Mouse (Mus musculus) neural tube, embryonic 15.5 days (tissue): ENCODE measurements around the gene Raver1. TPM values are rescaled to one million over a fixed set of nuclear protein-coding genes. Genes with fewer than 3 reads are reported as not detected.

Experiments used
- ATAC-seq: fragments of 200-750 bp; cut with Nextera tagmentation; 2 replicates; pipeline ENCODE4 v1.8.0; 2017; ENCODE audit warnings: mild to moderate bottlenecking, moderate TSS enrichment, moderate library complexity; ENCODE audit not compliant: low FRiP score
- H3K27ac ChIP-seq: fragments of 300-500 bp; sonication (generic); replicated peaks from 2 replicates; pipeline ENCODE4 v1.5.1; 2015; ENCODE audit warnings: mild to moderate bottlenecking, inconsistent platforms
- H3K27me3 ChIP-seq: fragments of 300-500 bp; sonication (generic); replicated peaks from 2 replicates; pipeline ENCODE4 v1.6.1; 2015; ENCODE audit warnings: inconsistent platforms
- H3K36me3 ChIP-seq: fragments of 300-500 bp; sonication (generic); 2 replicates; pipeline ENCODE4 v1.6.1; 2015; ENCODE audit warnings: inconsistent platforms
- H3K4me1 ChIP-seq: fragments of 300-500 bp; sonication (generic); 2 replicates; pipeline ENCODE4 v1.6.1; 2015; ENCODE audit warnings: inconsistent platforms
- H3K4me2 ChIP-seq: fragments of 300-500 bp; sonication (generic); 2 replicates; pipeline ENCODE4 v1.6.1; 2015; ENCODE audit warnings: inconsistent platforms, mild to moderate bottlenecking, moderate library complexity
- H3K4me3 ChIP-seq: fragments of 300-500 bp; sonication (generic); replicated peaks from 2 replicates; pipeline ENCODE4 v1.5.1; 2015; ENCODE audit warnings: mild to moderate bottlenecking, inconsistent platforms
- H3K9ac ChIP-seq: fragments of 300-500 bp; sonication (generic); replicated peaks from 2 replicates; pipeline ENCODE4 v1.6.1; 2015; ENCODE audit warnings: mild to moderate bottlenecking, inconsistent platforms
- H3K9me3 ChIP-seq: fragments of 300-500 bp; sonication (generic); replicated peaks from 2 replicates; pipeline ENCODE4 v1.6.1; 2016; ENCODE audit warnings: inconsistent platforms
- WGBS: fragments of 180-500 bp; shearing (Covaris S2); methylation state at CpG from one replicate; pipeline ENCODE4 v1.1.7; 2015; ENCODE audit warnings: mixed read lengths; 5-methylcytosine and 5-hydroxymethylcytosine counted together
- polyA plus RNA-seq: library from polyadenylated mRNA; unstranded; fragments of >200 nt; fragmentation: Nextera tagmentation; extraction: Ambion mirVana; gene quantifications from 2 replicates; pipeline ENCODE4 v1.2.1, GENCODE M21; 2015

Raver1 gene
- polyA plus RNA-seq, 1 experiment from 2014 or later: 25.6 TPM

- peaks cover 7% of the 10 kb centered on the region for H3K4me1 ChIP-seq
- WGBS: 89% methylated on average over 2 of the region's 2 CpGs
- H3K9me3 ChIP-seq: no peaks in the 10 kb centered on the region
- no peak overlapping the region for H3K27ac ChIP-seq
- ATAC-seq: no peak
- H3K4me2 ChIP-seq: no peak overlapping the region
- H3K4me3 ChIP-seq: no peak overlapping the region
- peaks cover 61% of the 10 kb centered on the region for H3K36me3 ChIP-seq
- no peak overlapping the region for H3K9ac ChIP-seq
- H3K27me3 ChIP-seq: no peaks in the 10 kb centered on the region
Observed at GRCm38 (mm10) chr9:21126259-21126627, 34.4 kb upstream of the Raver1 start.

GRCm38 (mm10) chr9:21125502-21126258 lies 33.9 kb upstream of the Raver1 start:
- Histone ChIP-seq H3K4me1 (peaks cover 7% of the 10 kb centered on the region), H3K9me3 (no peaks in the 10 kb centered on the region), H3K4me2 (no peak overlapping the region), H3K27me3 (no peaks in the 10 kb centered on the region), H3K4me3 (no peak overlapping the region), H3K36me3 (peaks cover 67% of the 10 kb centered on the region), H3K27ac (no peak overlapping the region), H3K9ac (no peak overlapping the region)
- WGBS: 89% methylated on average over 9 of the region's 9 CpGs
- no peak for ATAC-seq

- ATAC-seq: no peak
- no peaks in the 10 kb centered on the region for H3K4me1 ChIP-seq
- H3K36me3 ChIP-seq: peaks cover 75% of the 10 kb centered on the region
- 87% methylated on average over 5 of the region's 5 CpGs for WGBS
- no peak overlapping the region for H3K27ac ChIP-seq
- no peak overlapping the region for H3K9ac ChIP-seq
- no peak overlapping the region for H3K4me2 ChIP-seq
- no peaks in the 10 kb centered on the region for H3K27me3 ChIP-seq
- no peaks in the 10 kb centered on the region for H3K9me3 ChIP-seq
- H3K4me3 ChIP-seq: no peak overlapping the region
Observed at GRCm38 (mm10) chr9:21124837-21125236, 33.0 kb upstream of the Raver1 start.

GRCm38 (mm10) chr9:21121483-21121882 lies 29.7 kb upstream of the Raver1 start:
- peaks cover 67% of the 10 kb centered on the region for H3K36me3 ChIP-seq
- H3K4me3 ChIP-seq: no peak overlapping the region
- H3K27ac ChIP-seq: no peak overlapping the region
- no peak for ATAC-seq
- no peak overlapping the region for H3K9ac ChIP-seq
- H3K4me2 ChIP-seq: no peak overlapping the region
- no peaks in the 10 kb centered on the region for H3K9me3 ChIP-seq
- H3K27me3 ChIP-seq: no peaks in the 10 kb centered on the region
- 94% methylated on average over 16 of the region's 16 CpGs for WGBS
- H3K4me1 ChIP-seq: no peaks in the 10 kb centered on the region

GRCm38 (mm10) chr9:21117073-21117472 lies 25.3 kb upstream of the Raver1 start:
- no peaks in the 10 kb centered on the region for H3K27me3 ChIP-seq
- no peaks in the 10 kb centered on the region for H3K4me1 ChIP-seq
- H3K27ac ChIP-seq: no peak overlapping the region
- no peak overlapping the region for H3K9ac ChIP-seq
- no peaks in the 10 kb centered on the region for H3K9me3 ChIP-seq
- no peak overlapping the region for H3K4me3 ChIP-seq
- WGBS: 74% methylated on average over 6 of the region's 6 CpGs
- no peak for ATAC-seq
- no peak overlapping the region for H3K4me2 ChIP-seq
- H3K36me3 ChIP-seq: peaks cover 27% of the 10 kb centered on the region

GRCm38 (mm10) chr9:21115105-21115504 lies 23.3 kb upstream of the Raver1 start:
- H3K4me3 ChIP-seq: no peak overlapping the region
- H3K9ac ChIP-seq: no peak overlapping the region
- no peaks in the 10 kb centered on the region for H3K9me3 ChIP-seq
- H3K27ac ChIP-seq: no peak overlapping the region
- WGBS: 90% methylated on average over 8 of the region's 8 CpGs
- ATAC-seq: no peak
- no peaks in the 10 kb centered on the region for H3K27me3 ChIP-seq
- no peak overlapping the region for H3K4me2 ChIP-seq
- no peaks in the 10 kb centered on the region for H3K4me1 ChIP-seq
- peaks cover 10% of the 10 kb centered on the region for H3K36me3 ChIP-seq

- H3K36me3 ChIP-seq: peaks cover 8% of the 10 kb centered on the region
- H3K9me3 ChIP-seq: no peaks in the 10 kb centered on the region
- no peaks in the 10 kb centered on the region for H3K4me1 ChIP-seq
- no peak overlapping the region for H3K4me2 ChIP-seq
- H3K4me3 ChIP-seq: no peak overlapping the region
- no peak for ATAC-seq
- no peaks in the 10 kb centered on the region for H3K27me3 ChIP-seq
- H3K27ac ChIP-seq: no peak overlapping the region
- no peak overlapping the region for H3K9ac ChIP-seq
- WGBS: 88% methylated on average over 7 of the region's 7 CpGs
Observed at GRCm38 (mm10) chr9:21114190-21114589, 22.4 kb upstream of the Raver1 start.

GRCm38 (mm10) chr9:21113751-21114150 lies 21.9 kb upstream of the Raver1 start:
- no peak overlapping the region for H3K4me3 ChIP-seq
- WGBS: 89% methylated on average over 6 of the region's 6 CpGs
- ATAC-seq: no peak
- peaks cover 11% of the 10 kb centered on the region for H3K36me3 ChIP-seq
- no peak overlapping the region for H3K27ac ChIP-seq
- H3K9ac ChIP-seq: no peak overlapping the region
- no peak overlapping the region for H3K4me2 ChIP-seq
- no peaks in the 10 kb centered on the region for H3K27me3 ChIP-seq
- H3K4me1 ChIP-seq: no peaks in the 10 kb centered on the region
- no peaks in the 10 kb centered on the region for H3K9me3 ChIP-seq

GRCm38 (mm10) chr9:21107607-21108237 lies 15.9 kb upstream of the Raver1 start:
- no peak overlapping the region for H3K4me2 ChIP-seq
- 53% methylated on average over 23 of the region's 23 CpGs for WGBS
- ATAC-seq: no peak

GRCm38 (mm10) chr9:21105760-21106564 lies 14.2 kb upstream of the Raver1 start:
- WGBS: 81% methylated on average over 5 of the region's 5 CpGs
- H3K36me3 ChIP-seq: peaks cover 12% of the 10 kb centered on the region

More at GRCm38 (mm10) chr9:21107607-21108237, 15.9 kb upstream of the Raver1 start:
- no peaks in the 10 kb centered on the region for H3K4me1 ChIP-seq
- no peak overlapping the region for H3K27ac ChIP-seq
- H3K9me3 ChIP-seq: no peaks in the 10 kb centered on the region
- peaks cover 14% of the 10 kb centered on the region for H3K36me3 ChIP-seq
- H3K4me3 ChIP-seq: no peak overlapping the region
- H3K27me3 ChIP-seq: no peaks in the 10 kb centered on the region
- no peak overlapping the region for H3K9ac ChIP-seq

GRCm38 (mm10) chr9:21104814-21105213 lies 13.0 kb upstream of the Raver1 start:
- Histone ChIP-seq H3K4me2 (no peak overlapping the region), H3K9ac (no peak overlapping the region), H3K27ac (no peak overlapping the region), H3K4me3 (no peak overlapping the region), H3K4me1 (no peaks in the 10 kb centered on the region; the same call in 1 of the 2 replicates), H3K9me3 (no peaks in the 10 kb centered on the region), H3K36me3 (peaks cover 12% of the 10 kb centered on the region), H3K27me3 (no peaks in the 10 kb centered on the region)
- ATAC-seq: no peak
- 88% methylated on average over 6 of the region's 6 CpGs for WGBS

More at GRCm38 (mm10) chr9:21105760-21106564, 14.2 kb upstream of the Raver1 start:
- Histone ChIP-seq H3K9ac (no peak overlapping the region), H3K4me2 (no peak overlapping the region), H3K27ac (no peak overlapping the region), H3K27me3 (no peaks in the 10 kb centered on the region), H3K4me1 (no peaks in the 10 kb centered on the region), H3K4me3 (no peak overlapping the region), H3K9me3 (no peaks in the 10 kb centered on the region)
- no peak for ATAC-seq
